Mouse (Mus musculus): ENCODE measurements around the gene Rbm15b.
A peak's percentile ranks its signal among the peaks of the same experiment; 100 is the strongest.

Gene Rbm15b

GRCm38 (mm10) chr9:106886828-106887702 is at the start of gene Rbm15b:
TSS of gene Rbm15b (minus strand) at chr9:106887428.
- DNase-seq (ENCODE audit: low spot score in 2 of 2): peak; percentile 98

- no peak for DNase-seq (ENCODE audit: low spot score in 2 of 2)
These were observed 47.8 kb upstream of the Rbm15b start for GRCm38 (mm10) chr9:106934998-106935397.

GRCm38 (mm10) chr9:106914878-106915277 is 27.6 kb upstream of the Rbm15b start:
- no peak for DNase-seq (ENCODE audit: low spot score in 2 of 2)

DNA sequence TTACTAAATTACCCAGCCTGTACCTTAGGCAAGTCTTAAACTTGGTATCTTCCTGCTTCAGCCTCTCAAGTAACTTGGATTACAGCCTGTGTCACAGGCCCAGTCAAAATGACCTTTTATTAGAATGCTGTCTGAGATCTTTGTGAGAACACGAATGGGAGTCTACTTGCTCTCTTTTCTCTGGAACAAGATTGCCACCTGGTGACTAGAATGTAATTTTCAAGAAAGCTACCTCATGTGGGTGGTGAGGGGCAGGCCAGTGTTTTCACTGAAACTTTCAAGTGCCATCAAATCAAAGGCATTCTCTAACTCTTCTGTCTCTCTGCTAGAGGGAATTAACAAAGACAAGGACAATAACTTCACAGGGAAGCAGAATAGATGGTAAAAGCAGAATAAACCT is 26.5 kb upstream of the Rbm15b start:
- no peak for DNase-seq (ENCODE audit: low spot score in 2 of 2)

DNA sequence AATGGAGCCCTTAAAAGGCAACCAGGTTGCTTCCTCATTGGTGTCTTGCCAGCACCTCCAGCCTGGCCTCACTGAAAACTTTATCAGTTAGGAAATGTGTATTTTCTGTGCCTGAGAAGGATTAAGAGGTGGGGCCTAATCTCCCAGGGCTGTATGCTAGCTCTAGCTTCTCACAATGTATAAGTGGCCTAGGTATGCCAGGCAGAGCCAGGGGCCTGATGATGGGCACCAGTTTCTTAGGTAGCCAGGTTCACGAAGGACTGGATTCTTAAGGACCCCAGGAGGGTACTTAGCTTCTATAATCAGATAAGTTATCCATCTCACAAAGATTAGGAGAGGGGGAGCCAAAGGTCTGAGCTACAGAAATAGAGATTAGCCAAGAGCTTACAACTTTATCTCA is 24.4 kb upstream of the Rbm15b start:
- DNase-seq (ENCODE audit: low spot score in 2 of 2): no peak

- DNase-seq (ENCODE audit: low spot score in 2 of 2): no peak
These were observed 21.5 kb upstream of the Rbm15b start for GRCm38 (mm10) chr9:106908715-106909114.

DNA sequence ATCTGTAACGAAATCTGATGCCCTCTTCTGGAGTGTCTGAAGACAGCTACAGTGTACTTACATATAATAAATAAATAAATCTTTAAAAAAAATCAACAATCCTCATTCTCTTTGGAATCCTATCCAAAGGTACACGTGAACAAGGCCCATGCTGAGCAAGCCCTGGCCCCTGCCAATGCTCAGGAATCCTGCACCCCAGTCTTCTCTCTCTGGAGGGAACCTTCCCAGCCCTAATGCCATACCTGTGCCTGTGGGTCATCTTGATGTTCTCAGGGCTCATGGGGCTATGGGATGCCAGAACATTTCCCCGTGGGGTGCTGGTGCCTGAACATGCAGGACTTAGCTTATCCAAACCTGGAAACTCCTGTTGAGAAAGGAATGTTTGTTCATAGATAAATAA is 20.9 kb upstream of the Rbm15b start:
- DNase-seq (ENCODE audit: low spot score in 2 of 2): no peak

GRCm38 (mm10) chr9:106906597-106906996 is 19.4 kb upstream of the Rbm15b start:
- no peak for DNase-seq (ENCODE audit: low spot score in 2 of 2)

- peak in 1 of 2 experiments; percentile 45 for DNase-seq (ENCODE audit: low spot score in 2 of 2)
These were observed 16.5 kb upstream of the Rbm15b start for GRCm38 (mm10) chr9:106903791-106904134.

- no peak for DNase-seq (ENCODE audit: low spot score in 2 of 2)
These were observed 16.0 kb upstream of the Rbm15b start for GRCm38 (mm10) chr9:106903099-106903790.

DNA sequence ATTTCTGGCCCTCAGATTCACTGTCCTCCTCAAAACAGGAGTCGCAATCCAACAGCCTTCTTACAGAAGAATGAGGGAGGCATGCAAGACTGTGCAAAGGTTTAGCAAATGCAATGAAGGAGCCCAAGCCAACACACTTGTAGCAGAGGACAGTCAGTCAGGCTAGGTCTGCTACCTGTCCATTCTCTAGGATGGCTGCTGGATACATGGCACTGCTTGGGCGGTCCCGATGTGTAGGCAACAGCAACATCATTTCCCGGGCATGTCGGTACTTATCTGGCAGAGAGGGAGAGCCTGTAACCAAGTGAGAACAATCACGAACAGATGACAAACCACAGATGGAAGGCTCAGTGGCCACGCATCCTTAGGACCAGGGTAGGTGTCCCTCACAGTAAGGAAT is 14.4 kb upstream of the Rbm15b start:
- DNase-seq (ENCODE audit: low spot score in 2 of 2): no peak

- DNase-seq (ENCODE audit: low spot score in 2 of 2): no peak
These were observed 11.7 kb upstream of the Rbm15b start for GRCm38 (mm10) chr9:106898901-106899300.

DNA sequence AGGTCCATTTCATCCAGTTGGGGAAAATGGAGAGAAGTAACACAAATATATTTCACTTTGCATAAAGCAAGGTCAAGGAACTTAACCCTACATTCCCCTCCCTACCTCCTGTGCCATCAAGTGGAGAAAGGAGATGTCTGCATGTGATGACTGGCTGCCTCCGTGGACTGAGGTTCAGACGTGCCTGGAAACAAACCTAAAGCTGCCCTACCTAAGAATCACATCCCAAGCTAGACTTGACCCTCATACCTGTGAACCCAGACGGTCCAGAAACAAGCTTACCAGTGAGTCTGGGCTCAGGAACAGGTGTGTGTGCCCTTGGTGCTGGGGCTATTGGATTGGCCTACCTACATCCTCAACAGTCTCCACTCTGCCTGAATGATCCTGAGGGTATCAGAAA is 6.1 kb upstream of the Rbm15b start:
- DNase-seq (ENCODE audit: low spot score in 2 of 2): no peak

- DNase-seq (ENCODE audit: low spot score in 2 of 2): no peak
These were observed 5.3 kb upstream of the Rbm15b start for GRCm38 (mm10) chr9:106892552-106892875.

- peak; percentile 97 to 99 for DNase-seq (ENCODE audit: low spot score in 2 of 2)
These were observed 4.8 kb upstream of the Rbm15b start, which contains the start of gene Manf for GRCm38 (mm10) chr9:106891829-106892551. TSS of gene Manf (minus strand) at chr9:106891979.

DNA sequence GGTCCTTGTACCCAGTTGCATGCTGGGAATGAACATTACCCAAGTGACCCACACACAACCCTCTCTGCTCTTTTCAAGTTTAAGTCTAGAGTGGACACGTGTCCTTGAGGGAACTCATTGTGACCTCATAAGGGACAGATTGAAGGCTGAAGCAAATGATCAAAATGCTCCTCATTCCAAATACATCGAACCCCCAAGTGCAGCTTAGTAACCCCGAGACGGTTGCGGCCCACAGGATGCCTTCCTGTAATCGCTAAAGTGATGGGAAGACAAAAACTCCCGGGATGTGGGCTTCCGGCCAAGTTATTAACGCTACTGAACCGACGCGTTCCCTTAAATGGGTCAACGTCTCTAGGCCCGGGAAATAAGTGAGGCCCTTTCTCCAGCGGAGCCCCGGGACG is 4.1 kb upstream of the Rbm15b start:
- no peak for DNase-seq (ENCODE audit: low spot score in 2 of 2)

DNA sequence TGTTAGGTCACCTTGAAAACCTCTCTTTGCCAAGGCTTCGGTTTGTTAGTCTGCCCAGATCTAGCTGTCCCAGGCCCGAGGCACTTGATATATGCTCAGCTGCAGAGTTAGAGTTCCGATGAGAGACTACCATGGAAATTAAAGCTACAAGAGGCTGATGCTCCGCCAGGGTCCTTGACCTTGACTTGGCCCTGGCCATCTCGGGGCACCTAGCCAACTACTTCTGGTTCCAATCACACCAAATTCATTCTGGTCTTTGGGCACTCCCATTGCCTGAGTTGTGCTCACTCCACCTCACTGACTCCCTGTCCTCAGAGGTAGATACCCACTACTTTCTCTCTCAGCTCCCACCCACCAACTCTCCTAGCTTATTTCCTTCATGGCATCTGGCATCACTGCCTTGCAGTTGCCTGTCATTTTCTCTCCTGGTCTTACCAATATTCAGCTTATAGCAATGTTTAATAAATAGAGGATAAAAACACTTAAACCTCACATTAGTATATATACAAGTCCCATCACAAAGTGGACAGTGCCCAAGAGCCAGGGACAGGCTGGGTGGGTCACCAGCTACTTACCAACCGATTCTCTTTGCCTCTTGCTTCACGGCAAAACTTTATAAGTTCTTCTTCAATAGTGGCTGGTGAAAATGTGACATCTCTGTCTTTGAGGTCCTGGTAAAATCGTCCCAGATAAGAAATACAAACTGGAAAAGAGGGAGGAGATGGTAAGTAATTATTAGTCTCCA is 3.4 kb upstream of the Rbm15b start:
- DNase-seq (ENCODE audit: low spot score in 2 of 2): no peak

- DNase-seq (ENCODE audit: low spot score in 2 of 2): no peak
These were observed 2.1 kb upstream of the Rbm15b start for GRCm38 (mm10) chr9:106889321-106889720.

DNA sequence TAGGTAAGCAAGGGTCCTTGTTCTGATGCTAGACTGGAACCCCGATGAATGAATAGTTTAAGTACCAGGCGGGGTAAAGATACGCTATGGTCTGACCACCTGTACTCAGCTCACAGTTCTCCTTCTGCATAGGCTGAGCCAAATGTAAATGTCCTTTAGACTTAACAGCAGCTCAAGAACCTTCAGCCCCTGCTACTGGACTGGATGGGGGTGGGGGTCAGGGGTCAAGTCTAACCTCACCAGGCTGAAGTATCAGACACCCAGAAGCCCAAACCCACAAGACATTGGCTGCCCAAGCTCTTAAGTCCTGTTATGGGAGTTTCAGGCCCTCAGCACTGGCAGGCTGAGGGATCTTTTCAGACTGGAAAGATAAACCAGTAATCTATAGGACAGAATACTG is 1.1 kb upstream of the Rbm15b start:
- no peak for DNase-seq (ENCODE audit: low spot score in 2 of 2)

DNA sequence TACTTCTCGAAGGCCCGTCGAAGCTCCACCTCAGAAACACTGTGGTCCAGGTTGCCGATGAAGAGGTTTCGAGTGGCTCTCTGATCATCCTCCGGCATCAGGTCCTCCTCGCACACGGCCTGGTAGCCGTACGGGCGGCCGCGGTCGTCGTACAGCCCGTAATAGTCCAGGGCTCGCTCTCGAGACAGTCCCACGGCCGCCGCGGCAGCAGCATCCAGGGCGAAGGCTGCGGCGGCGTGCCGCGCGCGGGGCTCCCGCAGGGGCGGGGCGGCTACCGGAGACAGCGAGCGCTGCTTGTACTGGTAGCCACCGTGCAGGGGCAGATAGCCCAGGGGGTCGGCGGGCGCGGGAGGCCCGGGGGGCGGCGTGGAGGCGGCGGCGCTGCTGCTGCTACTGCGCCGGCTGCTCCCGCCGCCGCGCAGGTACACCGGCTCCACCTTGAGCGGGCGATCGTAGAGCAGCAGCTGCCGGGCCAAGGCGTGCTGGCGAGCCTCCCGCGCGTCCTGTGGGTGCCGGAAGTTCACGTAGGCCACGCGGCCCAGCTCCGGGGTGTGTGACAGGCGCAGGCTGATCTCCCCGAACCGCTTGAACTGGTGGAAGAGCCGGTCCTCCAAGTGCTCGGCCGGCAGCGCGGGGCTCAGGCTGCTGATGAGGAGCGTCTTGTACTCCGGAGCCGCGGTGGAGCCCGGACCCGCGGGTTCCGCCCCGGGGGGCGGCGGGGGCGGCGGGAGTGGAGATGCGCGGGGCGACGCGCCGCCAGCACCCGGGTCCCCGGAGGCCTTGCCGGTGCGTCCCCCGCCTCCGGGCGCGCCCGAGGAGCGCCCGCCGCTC is 1.1 kb downstream of the Rbm15b start:
- DNase-seq (ENCODE audit: low spot score in 2 of 2): peak; percentile 54 to 59
